Mouse (Mus musculus) G1E (cell line): ENCODE data around the gene Col4a5.

Experiments used
- CTCF ChIP-seq: IDR thresholded peaks from 2 replicates; pipeline ENCODE4 v1.5.1; 2012; ENCODE audit warnings: low read depth, low read length, inconsistent platforms, mixed read lengths
- GATA1 ChIP-seq: IDR thresholded peaks from 2 replicates; pipeline ENCODE4 v1.6.1; 2012; ENCODE audit warnings: borderline replicate concordance, low read length, inconsistent platforms, mixed read lengths

DNA sequence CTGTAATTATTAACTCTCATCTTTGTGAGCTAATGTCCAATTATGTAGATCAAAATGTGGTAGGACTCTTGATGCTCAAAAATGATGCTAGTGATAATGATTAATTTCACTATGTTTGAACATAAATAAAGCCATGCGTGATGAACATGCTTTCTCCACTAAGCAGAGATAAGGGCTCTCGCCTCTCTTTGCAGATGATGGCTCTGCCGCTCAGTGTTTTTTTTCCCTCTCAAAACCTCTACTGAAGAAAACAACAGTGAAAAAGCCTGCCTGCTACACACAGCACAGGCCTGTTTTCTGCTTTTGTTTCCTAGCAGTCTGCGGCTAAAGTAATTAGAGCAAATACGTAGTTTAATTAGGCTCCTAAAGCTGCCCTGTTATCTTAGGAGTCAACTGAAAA is 254.4 kb downstream of the Col4a5 start:
- TF ChIP-seq GATA1 (no peak), CTCF (no peak)
